Mouse (Mus musculus): ENCODE measurements around the gene Ttc26.

GRCm38 (mm10) chr6:38361065-38361464 is 20.2 kb upstream of the Ttc26 start:
- TF ChIP-seq POLR2A (IDR thresholded peaks at IDR 0.05; ENCODE audit: insufficient read length, low read depth) = no peak
- TF ChIP-seq POLR2AphosphoS2 (IDR thresholded peaks at IDR 0.05; ENCODE audit: insufficient read length, low read depth) = no peak
- no peak for TF ChIP-seq TCF12 (IDR thresholded peaks at IDR 0.05; ENCODE audit: insufficient read depth, poor library complexity, severe bottlenecking)
- TF ChIP-seq MYOG (IDR thresholded peaks at IDR 0.05; ENCODE audit: control insufficient read depth in 1 of 3, insufficient read depth in 1 of 3, insufficient read length in 2 of 3, low read depth in 2 of 3) = no peak
- no peak for TF ChIP-seq MAX (IDR thresholded peaks at IDR 0.05; ENCODE audit: low read depth)

All from myocyte (in vitro differentiated cells).